Mouse (Mus musculus) left cerebral cortex, adult 2 months (tissue): Measurements from ENCODE around the gene Unc93b1. TPM values are rescaled to one million over a fixed set of nuclear protein-coding genes. Genes with fewer than 3 reads are reported as not detected.
A peak's percentile ranks its signal among the peaks of the same experiment; 100 is the strongest.

Source experiments
- DNase-seq, 2 experiments: peaks; one replicate each; pipeline ENCODE4 v3.0.0; 2021 to 2022; ENCODE audit warnings: low spot score in 2 of 2, mixed read lengths in 1 of 2; ENCODE audit errors: extremely low spot score in 1 of 2
- H3K27ac ChIP-seq: fragments of 200-600 bp; 2 replicates; pipeline ENCODE4 v1.8.1; 2022
- H3K4me3 ChIP-seq: fragments of 200-600 bp; 2 replicates; pipeline ENCODE4 v1.8.1; 2022
- CTCF ChIP-seq: fragments of 200-600 bp; IDR thresholded peaks from 2 replicates; pipeline ENCODE4 v1.8.1; 2022; ENCODE audit warnings: antibody characterized with exemption, mild to moderate bottlenecking, moderate library complexity
- intact Hi-C: fragments of 180-260 bp; cut with DNase I; formaldehyde crosslinking; loops from one replicate; pipeline ENCODE4 v1.15.1; 2025
- long read RNA-seq, 2 experiments: library from polyadenylated mRNA; stranded (forward); transcript quantifications; one replicate each; pipeline ENCODE4 v2.0.0; 2021; ENCODE audit warnings: borderline mapping rate in 2 of 2
- total RNA-seq, 2 experiments: library from RNA; stranded (reverse); gene quantifications; 2 replicates each; pipeline ENCODE4 v1.2.3; 2021

Gene Unc93b1
- total RNA-seq = 10 to 100 TPM; 12.9 to 16.3 TPM
- long read RNA-seq, experiment 1, transcript Unc93b1-203 (11 exons, 2,266 nt) = major isoform, 24 of 28 reads
- long read RNA-seq, experiment 1, partial matches to known transcripts = 0 of 28 reads
- long read RNA-seq, experiment 1, other reads (novel, unspliced or antisense) = 4 of 28 reads
- long read RNA-seq, experiment 2, transcript Unc93b1-203 (11 exons, 2,266 nt) = major isoform, 12 of 25 reads
- long read RNA-seq, experiment 2, partial matches to known transcripts = 6 of 25 reads
- long read RNA-seq, experiment 2, other reads (novel, unspliced or antisense) = 6 of 25 reads

DNA sequence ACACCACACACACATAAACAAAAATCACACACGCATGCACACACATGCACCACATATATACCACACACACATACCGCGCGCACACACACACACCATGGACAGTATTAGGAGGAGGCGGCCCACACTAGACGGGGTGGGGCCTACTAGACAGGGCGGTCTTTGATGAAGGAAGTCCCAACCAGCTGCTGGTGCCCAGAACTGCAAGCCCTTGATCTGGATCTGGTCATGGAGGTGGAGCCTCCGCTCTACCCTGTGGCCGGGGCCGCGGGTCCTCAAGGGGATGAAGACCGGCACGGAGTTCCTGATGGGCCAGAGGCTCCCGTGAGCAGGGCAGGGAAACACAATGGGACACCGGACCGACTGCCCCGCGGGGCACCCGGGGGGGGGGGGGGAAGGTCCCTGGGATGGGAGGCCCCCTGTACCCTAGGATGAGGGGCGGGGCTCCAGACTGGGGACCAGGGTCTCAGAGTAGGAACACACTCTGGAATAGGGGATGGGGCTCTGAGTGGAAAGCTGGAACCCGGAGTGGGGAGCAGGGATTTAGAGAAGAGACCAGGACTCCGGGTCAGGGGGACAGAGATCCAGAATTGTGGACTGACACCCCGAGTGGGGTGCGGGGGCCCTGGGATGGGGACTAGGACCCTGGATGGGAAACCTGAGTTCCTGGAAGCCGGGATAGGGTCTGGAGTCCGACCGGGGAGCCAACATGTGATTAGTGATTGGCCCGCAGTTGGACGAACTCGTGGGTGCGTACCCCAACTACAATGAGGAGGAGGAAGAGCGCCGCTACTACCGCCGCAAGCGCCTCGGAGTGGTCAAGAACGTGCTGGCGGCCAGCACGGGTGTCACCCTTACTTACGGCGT, at the start of gene Unc93b1:
Gene Unc93b1 (plus strand): TSS at position 155 of the 864 bp plus-strand sequence.
- no peak for TF ChIP-seq CTCF
- intact Hi-C loops = no loop called here
- Histone ChIP-seq H3K4me3 (peak within 1 kb of the TSS; percentile 48), H3K27ac (peak within 1 kb of the TSS; percentile 13; the same call in 1 of the 2 replicates)
- no peak for DNase-seq

DNA sequence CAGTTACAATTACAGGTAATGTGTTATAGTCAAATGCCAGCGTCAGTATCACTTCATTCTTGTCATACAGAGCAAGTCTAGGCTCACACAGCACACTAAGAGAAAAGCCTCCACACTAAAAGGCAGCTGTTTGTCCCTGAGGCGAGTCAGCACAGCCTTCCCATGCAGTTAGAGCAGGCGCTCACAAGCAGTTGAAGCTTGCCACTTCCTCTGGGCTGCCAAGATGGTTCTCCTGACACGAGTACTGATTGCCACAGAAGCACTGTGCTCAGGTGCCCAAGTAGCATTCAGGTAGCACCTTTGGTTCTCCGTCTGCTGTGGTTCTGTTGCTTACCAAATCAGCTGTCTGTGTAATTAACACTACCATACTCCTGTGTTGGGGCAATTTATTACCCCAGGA, 45.9 kb upstream of the Unc93b1 start:
- intact Hi-C loops = no loop called here
- TF ChIP-seq CTCF = no peak
- no peak for DNase-seq
- Histone ChIP-seq H3K27ac (no peak overlapping the region), H3K4me3 (no peak overlapping the region)

DNA sequence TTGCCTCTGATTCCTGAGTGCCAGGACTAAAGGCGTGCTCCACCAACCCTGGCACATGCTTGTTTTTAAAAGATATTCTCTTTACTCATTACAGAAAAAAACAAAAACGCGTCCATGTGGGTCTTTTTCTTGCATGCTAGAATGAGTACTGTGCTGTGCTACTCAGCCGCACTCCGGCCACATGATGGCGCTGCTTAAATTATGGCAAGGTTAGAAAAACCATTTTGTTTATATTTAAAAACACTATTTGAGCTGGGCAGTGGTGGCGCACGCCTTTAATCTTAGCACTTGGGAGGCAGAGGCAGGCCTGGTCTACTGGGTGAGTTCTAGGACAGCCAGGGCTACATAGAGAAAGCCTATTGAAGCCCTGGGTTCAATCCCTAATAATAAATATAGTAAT, 44.8 kb upstream of the Unc93b1 start:
- peak; percentile 13 for TF ChIP-seq CTCF
- Histone ChIP-seq H3K27ac (no peak overlapping the region), H3K4me3 (no peak overlapping the region)
- DNase-seq = no peak
- intact Hi-C loops = no loop called here

DNA sequence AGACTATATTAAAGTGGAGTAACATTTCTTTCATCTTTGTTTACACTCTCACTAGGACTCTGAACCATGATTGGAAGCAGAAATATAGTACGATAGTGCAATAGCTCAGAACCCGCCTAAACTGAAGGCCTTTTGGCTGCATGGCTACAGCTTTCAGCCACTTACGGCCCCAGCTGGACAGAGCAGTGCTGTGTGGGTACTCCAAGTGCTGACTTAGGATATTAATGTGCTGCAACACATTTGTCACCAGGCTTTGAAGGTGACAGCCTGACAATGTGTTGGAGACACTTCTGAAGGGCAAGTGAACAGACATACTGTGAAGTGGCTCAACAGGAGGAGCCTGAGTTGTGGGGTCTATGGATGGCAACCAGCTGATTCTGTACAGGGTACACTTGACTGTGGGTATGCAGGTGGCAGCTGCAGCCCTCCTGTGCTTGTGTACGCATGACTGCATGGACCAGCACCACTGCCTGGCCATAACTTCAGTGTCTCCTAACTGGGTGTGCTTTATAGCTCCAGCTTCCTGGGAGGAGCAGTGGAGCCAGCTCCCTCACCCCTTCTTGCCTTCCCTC, 41.4 kb upstream of the Unc93b1 start:
- H3K4me3 ChIP-seq = no peak overlapping the region
- TF ChIP-seq CTCF = no peak
- no peak for DNase-seq
- no peak overlapping the region for H3K27ac ChIP-seq
- intact Hi-C loops = no loop called here

DNA sequence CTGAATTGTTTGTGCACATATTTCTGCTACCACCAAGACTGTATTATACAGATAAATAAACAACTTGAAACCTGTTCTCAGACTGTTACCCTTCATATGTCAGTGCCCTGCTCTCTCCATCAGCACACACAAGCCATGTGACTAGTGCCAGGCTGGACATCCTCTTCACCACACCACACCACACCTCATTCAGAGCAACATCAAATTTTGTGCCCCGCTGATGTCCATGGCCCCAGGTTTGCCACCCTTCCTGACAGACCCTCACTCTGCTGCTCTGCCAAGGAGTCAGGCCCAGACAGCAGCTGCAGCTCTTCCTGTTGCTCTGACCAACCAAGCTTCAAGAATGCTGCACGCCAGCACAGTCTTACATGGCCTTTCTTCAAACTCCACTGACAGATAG, 40.7 kb upstream of the Unc93b1 start:
- no peak overlapping the region for H3K4me3 ChIP-seq
- no peak for TF ChIP-seq CTCF
- intact Hi-C loops = no loop called here
- no peak overlapping the region for H3K27ac ChIP-seq
- DNase-seq = no peak

DNA sequence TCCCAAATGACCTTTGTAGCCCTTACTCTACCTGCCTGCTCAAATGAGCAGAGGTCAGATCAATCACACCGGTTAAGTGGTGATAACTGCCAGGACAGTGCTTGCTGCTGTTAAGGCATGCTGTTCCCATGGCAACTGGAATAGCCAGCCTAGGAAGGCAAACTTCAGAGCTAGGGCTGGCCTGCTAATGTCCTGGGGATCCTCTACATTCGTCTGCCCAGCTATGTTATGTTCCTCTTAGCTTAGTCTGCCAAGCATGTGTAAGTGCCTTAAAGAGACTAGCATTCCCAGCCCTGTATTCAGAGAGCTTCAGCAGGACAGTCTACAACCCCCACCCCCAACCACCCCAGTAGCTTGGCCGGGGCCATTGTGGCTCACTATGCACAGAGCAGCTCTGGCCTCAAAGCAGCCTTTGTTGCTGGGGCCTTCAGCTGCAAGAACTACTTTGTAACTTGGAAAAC, 39.8 kb upstream of the Unc93b1 start:
- no peak for TF ChIP-seq CTCF
- Histone ChIP-seq H3K4me3 (no peak overlapping the region), H3K27ac (peak overlapping the region; percentile 44)
- DNase-seq = no peak
- intact Hi-C loops = no loop called here

DNA sequence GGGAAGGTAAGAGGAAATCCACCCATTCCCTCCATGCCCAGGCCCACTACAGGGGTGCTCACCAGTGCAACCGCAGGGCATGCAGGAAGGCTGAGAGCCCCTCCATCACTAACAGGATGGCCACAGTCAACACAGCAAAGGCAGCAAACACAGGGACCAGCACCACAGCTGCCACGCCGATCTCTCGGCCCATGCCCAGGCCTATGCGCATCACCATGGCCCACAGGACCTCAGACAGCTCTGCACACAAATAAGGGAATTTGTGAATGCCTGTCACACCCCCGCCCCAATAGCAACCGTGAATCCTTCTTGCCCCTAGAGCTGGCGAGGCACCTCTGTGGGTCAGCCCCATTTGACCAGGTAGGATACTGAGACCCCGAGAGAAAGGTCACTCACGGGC, 38.8 kb upstream of the Unc93b1 start:
- Histone ChIP-seq H3K27ac (peak overlapping the region; percentile 30), H3K4me3 (no peak overlapping the region)
- intact Hi-C loops = no loop called here
- TF ChIP-seq CTCF = no peak
- DNase-seq = no peak

DNA sequence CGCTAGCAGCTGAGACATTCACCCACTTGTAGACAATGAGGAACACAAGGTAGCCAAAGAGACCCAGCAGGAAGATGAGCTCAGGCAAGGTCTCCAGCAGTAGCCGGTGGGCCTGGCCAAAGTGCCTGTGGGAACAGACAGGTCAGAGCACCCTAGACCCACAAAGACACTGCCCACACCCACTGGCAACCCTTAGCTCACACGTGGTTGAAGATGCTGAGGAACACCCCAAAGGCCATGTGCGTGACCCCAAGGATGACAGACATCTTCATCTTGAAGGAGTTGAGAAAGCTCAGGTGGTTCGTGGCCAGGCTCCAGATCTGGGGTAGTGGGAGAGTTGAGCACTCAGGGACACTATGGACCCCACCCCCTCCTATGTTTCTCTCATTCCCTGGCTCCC, 37.4 kb upstream of the Unc93b1 start:
- intact Hi-C loops = no loop called here

DNA sequence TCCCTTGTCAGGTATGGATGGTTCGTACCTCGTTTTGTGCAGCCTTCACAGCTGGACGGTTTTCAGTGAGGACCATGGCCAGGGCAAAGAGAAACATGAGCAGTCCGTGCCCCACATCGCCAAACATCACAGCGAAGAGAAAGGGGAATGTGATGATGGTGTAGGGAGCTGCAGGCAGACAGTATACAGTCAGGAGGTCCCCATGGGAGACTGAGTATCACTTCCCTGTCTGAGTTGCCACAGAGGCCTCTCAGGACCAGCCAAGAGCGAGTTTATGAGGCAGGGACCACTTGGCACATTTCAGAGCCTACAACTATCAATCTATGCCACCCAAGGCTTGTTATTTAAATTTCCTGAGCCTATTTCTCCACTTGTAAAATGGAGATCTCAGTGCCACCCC, 36.0 kb upstream of the Unc93b1 start:
- Histone ChIP-seq H3K27ac (no peak overlapping the region), H3K4me3 (no peak overlapping the region)
- intact Hi-C loops = no loop called here
- no peak for TF ChIP-seq CTCF
- DNase-seq = no peak

More for the DNA sequence above, 37.4 kb upstream of the Unc93b1 start:
- no peak for TF ChIP-seq CTCF
- Histone ChIP-seq H3K4me3 (no peak overlapping the region), H3K27ac (no peak overlapping the region)
- no peak for DNase-seq

DNA sequence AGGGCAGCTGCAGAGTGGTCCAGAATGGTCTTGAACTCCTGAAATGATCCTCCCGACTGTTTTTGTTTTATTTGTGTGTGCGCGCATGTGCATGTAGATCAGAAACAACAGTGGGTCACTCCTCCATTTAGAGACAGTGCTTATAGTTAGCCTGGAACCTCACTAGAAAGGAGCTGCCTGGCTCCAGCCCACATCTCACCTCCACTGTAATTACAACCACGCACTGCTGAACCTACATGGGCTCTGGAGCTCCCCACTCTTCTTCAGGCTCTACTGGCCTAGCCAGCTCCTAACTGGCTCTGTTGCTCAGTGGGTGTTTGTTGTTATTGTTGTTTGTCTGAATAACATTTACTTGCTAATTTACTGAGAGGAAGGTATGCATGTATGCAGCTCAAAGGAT, 35.4 kb upstream of the Unc93b1 start:
- Histone ChIP-seq H3K4me3 (no peak overlapping the region), H3K27ac (no peak overlapping the region)
- DNase-seq = no peak
- intact Hi-C loops = no loop called here
- TF ChIP-seq CTCF = no peak

DNA sequence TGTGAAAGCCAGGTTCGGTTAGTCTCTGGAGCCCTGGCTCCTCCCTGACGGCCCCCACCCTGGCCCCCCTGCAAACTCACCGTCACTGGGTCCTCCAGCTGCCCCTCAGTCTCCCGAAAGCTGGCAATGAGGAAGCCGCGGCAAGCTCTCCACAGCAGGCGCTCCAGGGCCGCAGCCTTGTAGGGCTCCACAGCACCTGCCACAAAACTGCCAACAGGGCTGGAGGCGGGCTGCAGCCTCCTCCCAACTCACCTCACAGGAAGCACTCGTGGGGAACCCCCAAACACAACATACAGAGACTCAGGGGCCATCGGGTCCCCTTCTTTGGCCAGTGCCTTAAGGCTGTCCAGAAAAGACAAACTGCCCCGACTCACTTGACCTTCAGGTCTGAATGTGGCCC, 32.0 kb upstream of the Unc93b1 start:
- H3K27ac ChIP-seq = no peak overlapping the region
- no peak for DNase-seq
- intact Hi-C loops = no loop called here
- no peak for TF ChIP-seq CTCF
- H3K4me3 ChIP-seq = no peak overlapping the region
